Mouse (Mus musculus) CD8-positive naive resting alpha-beta T cell, adult 57 days (primary cell): ENCODE results near the gene Olfr1416. TPM values are rescaled to one million over a fixed set of nuclear protein-coding genes. Genes with fewer than 3 reads are reported as not detected.

Source experiments
- total RNA-seq: library from RNA; stranded (reverse); gene quantifications from one replicate; pipeline ENCODE4 v1.2.4, GENCODE M21; 2023

Gene Olfr1416
- not detected for total RNA-seq

GRCm38 (mm10) chr1:92485013-92485412 is at the start of gene Olfr1416:
Olfr1416 (minus strand) TSS chr1:92485113.

GRCm38 (mm10) chr1:92518561-92518960 is 33.6 kb upstream of the Olfr1416 start, which contains the start of gene Olfr1414:
Olfr1414 (minus strand) TSS chr1:92518661.

GRCm38 (mm10) chr1:92496001-92496400 is 11.1 kb upstream of the Olfr1416 start, which contains the start of gene Olfr1415:
Olfr1415 (minus strand) TSS chr1:92496101.

GRCm38 (mm10) chr1:92473165-92474041 is 11.5 kb downstream of the Olfr1416 start, which contains the start of gene Ndufa10:
Ndufa10 (minus strand) TSS chr1:92473860.

Other genes with a start within 250 kb of the Olfr1416 start
- 166 TPM for gene Ndufa10, start 11.3 kb downstream of the Olfr1416 start, total RNA-seq
- not detected for gene Olfr1415, start 11.0 kb upstream of the Olfr1416 start, total RNA-seq
- gene Olfr1414, start 33.5 kb upstream of the Olfr1416 start, total RNA-seq: not detected
- not detected for gene Olfr1413, start 86.2 kb upstream of the Olfr1416 start, total RNA-seq
- not detected for gene Olfr1412, start 100.7 kb upstream of the Olfr1416 start, total RNA-seq
- not detected for gene Olfr1411, start 109.3 kb upstream of the Olfr1416 start, total RNA-seq
- gene Olfr1410, start 120.7 kb upstream of the Olfr1416 start, total RNA-seq: not detected
- not detected for gene Olfr12, start 132.7 kb upstream of the Olfr1416 start, total RNA-seq
- 85.1 TPM for gene Cops9, start 156.9 kb upstream of the Olfr1416 start, total RNA-seq
- gene Otos, start 163.7 kb upstream of the Olfr1416 start, total RNA-seq: not detected